Mouse (Mus musculus) liver, adult 2 months (tissue): ENCODE measurements around the gene Atp6ap1.

ENCODE experiments used
- CTCF ChIP-seq: fragments of 200-500 bp; IDR thresholded peaks from 2 replicates; pipeline ENCODE4 v1.5.1; 2011; ENCODE audit warnings: low read depth, low read length, control low read depth
- POLR2A ChIP-seq: fragments of 200-500 bp; IDR thresholded peaks from 2 replicates; pipeline ENCODE4 v1.6.1; 2011; ENCODE audit warnings: low read length, control low read depth; ENCODE audit not compliant: insufficient read depth; ENCODE audit errors: extremely low read depth

GRCm38 (mm10) chrX:74299721-74300120 lies 2.8 kb downstream of the Atp6ap1 start:
- no peak for TF ChIP-seq CTCF
- no peak for TF ChIP-seq POLR2A
